Mouse (Mus musculus): Measurements from ENCODE around the gene Eftud2.

Eftud2 gene

GRCm38 (mm10) chr11:102819021-102819782 lies 61.6 kb downstream of the Eftud2 start, which contains the start of gene Gjc1:
Gene Gjc1 (minus strand): TSS chr11:102819700.
- peak; percentile 84 for DNase-seq (ENCODE audit: low read depth, low spot score)

- DNase-seq (ENCODE audit: low read depth, low spot score): no peak
Observed at GRCm38 (mm10) chr11:102818121-102819020, 62.4 kb downstream of the Eftud2 start.

- DNase-seq (ENCODE audit: low read depth, low spot score): no peak
Observed at GRCm38 (mm10) chr11:102814881-102815280, 65.9 kb downstream of the Eftud2 start.

GRCm38 (mm10) chr11:102810721-102811485 lies 69.9 kb downstream of the Eftud2 start:
- DNase-seq (ENCODE audit: low read depth, low spot score): no peak

- no peak for DNase-seq (ENCODE audit: low read depth, low spot score)
Observed at GRCm38 (mm10) chr11:102808246-102808645, 72.5 kb downstream of the Eftud2 start.

GRCm38 (mm10) chr11:102803453-102803852 lies 77.3 kb downstream of the Eftud2 start:
- DNase-seq (ENCODE audit: low read depth, low spot score): no peak

GRCm38 (mm10) chr11:102794157-102794556 lies 86.6 kb downstream of the Eftud2 start:
- no peak for DNase-seq (ENCODE audit: low read depth, low spot score)

- DNase-seq (ENCODE audit: low read depth, low spot score): no peak
Observed at GRCm38 (mm10) chr11:102791682-102792445, 88.9 kb downstream of the Eftud2 start.
